Mouse (Mus musculus) left cerebral cortex, postnatal 10 days (tissue): ENCODE measurements around the gene Eps15l1. TPM values are rescaled to one million over a fixed set of nuclear protein-coding genes. Genes with fewer than 3 reads are reported as not detected.

Experiments
- DNase-seq, 2 experiments: peaks; one replicate each; pipeline ENCODE4 v3.0.0; 2021 to 2022; ENCODE audit warnings: low spot score in 2 of 2, mixed read lengths in 1 of 2; ENCODE audit errors: extremely low spot score in 1 of 2
- intact Hi-C: fragments of 180-260 bp; cut with DNase I; formaldehyde crosslinking; loops from one replicate; pipeline ENCODE4 v1.15.1; 2025
- microRNA-seq: library from miRNA; unstranded; fragments of <30 nt; microRNA quantifications from one replicate; pipeline ENCODE4 v1.2.0, GENCODE M21; 2022
- total RNA-seq, 2 experiments: library from RNA; stranded (reverse); gene quantifications; 2 replicates each; pipeline ENCODE4 v1.2.3; 2021

The Eps15l1 gene
- total RNA-seq, 2 experiments from 2014 or later, result 69.6 to 72.0 TPM

DNA sequence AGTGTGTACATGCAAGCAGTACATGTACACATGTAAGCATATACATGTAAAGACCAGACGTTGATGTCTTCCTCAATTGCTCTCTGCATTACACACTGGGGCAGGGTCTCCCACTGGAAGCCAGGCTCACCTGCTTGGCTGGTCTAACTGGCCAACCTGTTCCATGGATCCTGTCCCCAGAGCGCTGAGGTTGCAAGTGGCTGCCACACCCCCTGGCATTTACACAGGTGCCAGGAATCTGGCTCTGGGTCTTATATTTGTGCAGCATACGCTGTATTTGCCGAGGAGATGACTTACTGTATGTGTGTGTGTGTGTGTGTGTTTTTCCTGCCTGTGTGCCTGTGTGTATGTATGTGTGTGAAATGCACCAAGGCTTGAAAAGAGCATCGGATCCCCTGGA is 114.3 kb downstream of the Eps15l1 start:
- intact Hi-C loops, result no loop called here
- no peak for DNase-seq

DNA sequence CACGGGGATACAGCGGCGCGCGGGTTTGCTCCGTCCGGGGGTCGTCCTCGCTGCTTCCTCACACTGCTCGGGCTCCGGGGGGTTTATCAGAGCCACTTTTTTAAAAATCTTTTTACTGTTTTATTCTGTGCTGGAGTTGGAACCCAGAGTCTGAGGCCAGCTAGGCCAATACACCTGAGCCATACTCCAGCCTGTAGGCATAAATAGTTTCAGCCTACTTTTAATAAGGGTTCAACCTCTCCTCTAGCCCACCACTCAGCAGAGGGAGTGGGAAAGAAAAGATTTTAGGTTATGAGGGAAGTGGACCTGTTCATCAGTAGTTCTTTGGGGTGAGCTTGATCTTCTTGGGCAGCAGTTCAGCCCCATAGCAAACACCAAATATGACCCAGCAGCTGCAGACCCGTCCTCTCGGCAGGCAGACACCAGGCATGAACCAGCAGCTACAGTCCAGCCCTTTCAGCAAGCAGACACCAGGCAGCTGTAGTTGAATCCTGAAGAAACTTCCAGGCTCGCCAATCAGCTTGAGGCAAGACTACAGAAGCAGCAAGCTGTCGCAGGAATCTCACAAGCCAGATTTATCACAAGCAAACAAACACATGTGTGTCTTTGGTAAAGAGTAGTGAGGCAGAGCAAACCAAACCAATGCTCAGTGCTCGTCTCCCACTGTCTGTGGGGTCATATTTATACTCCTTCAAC is 115.9 kb downstream of the Eps15l1 start, which contains the start of gene Gm10282:
Gm10282 (minus strand) TSS at position 51 of the 696 bp plus-strand sequence.
- intact Hi-C loops, result no loop called here

DNA sequence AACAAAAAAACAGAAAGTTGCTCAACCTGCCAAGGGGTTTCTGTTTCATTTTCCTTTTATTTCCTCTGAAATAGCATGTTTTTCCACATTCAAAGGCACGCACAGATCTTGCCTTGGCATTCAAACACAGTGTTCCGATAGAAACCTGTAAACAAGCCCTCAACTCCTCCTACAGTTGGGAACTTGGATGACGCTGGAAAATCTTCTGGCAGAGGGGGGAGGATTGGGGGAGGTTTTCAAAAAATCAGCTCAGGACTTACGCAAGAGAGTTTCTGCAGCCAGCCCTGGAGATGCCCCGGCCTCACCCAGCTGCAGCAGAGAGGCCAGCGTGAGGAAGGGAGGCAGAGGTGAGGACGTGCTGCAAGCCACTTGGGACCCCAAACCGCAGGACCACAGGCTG is 117.6 kb downstream of the Eps15l1 start:
- DNase-seq, result peak in 1 of 2 experiments; percentile 72
- intact Hi-C loops, result no loop called here

More for the DNA sequence above, 115.9 kb downstream of the Eps15l1 start, which contains the start of gene Gm10282:
- no peak for DNase-seq

DNA sequence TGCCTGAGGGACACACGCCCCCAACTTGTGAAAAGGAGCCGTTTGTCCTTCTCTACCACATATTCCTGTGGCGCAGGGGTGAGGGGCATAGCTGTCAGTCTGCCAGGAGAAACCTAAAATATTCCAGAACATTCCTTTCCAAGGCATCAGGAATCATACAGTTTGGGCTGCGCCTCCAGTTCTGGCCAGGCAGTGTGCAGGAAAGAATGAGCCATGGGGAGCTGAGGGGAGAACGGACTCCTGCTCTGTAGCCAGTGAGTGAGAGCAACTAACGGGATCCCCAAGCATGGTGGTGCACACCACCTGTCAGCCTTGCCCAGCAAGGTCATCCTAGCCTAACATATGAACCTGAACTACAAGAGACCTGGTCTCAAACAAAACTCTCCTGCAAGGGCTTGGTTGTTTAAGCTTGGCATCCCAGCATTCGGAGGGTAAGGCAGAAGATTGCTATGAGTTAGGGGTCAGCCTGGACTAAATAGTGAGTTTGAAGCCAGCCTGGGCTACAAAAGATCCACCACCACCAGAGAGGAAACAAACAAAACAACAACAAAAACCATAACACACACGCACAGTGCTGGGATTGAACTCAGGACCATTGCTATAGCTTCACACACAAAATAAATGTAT is 118.2 kb downstream of the Eps15l1 start:
- no peak for DNase-seq
- intact Hi-C loops, result no loop called here

DNA sequence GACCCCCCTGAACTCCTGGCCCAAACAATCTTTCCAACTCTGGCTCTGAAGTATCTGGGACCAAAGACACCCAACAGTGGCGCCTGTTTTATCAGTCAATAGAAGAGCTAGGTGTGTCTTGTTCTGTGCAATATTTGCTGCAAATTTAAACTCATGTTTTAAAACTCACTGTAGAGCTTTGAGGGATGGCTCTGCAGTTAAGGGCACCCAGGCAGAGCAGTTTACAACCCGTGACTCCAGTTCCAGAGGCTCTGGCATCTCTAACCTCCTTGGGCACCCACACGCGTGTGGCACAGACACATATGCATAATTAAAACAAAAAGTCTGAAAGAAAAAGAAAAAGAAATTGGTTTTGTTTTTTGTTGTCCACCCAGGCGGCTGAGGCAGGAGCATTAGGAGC is 119.8 kb downstream of the Eps15l1 start:
- intact Hi-C loops, result no loop called here
- no peak for DNase-seq

DNA sequence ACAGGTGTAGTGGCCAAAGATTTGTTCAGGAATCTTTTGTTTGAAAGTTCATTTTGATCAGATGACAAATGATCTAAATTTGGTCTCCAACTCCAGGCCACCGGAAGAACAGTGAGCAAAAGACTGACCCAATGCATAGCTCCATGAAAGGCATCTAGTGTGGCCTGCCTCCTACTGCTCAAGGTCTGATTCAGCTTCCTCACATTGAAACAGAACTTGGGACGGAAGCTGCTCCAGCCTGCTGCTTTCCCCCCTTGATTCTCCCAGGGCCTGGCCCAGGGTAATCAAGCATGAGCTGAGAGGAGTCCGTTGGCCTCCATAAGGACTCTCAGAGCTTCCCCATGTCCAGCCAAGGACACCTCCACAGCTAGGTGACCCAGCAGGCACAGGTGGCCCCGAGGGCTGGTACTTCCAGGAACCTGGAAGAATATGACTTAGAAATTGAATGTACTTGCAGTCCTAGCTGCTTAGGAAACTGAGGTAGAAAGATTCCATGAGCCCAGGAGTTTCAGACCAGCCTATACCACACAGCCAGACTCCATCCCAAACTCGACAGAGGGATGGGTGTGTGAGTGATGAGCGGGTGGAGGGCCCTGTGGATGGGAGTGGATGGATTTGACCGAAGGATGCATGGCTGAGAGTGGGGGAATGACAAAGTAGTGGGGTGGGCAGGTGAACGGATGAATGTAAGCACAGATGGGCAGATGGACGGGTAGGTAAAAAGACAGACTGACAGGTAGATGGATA is 120.4 kb downstream of the Eps15l1 start:
- DNase-seq, result no peak
- intact Hi-C loops, result no loop called here

DNA sequence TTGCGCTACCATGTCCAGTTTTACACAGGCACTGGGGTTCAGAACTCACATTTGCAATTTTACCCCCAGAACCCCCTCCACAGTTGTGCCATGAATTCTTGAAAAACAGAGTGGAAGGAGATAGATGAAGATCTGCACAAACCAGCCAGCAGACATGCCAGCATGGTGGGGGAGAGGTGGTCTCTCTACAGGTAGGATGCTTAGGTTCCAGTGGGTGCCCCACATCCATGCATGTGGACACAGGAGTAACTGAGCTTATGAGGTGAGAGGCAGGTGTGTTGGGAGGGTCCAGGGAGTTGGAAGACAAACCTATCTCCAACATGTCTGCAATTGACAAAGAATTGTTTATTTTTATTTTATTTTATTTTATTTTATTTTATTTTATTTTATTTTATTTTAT is 122.3 kb downstream of the Eps15l1 start:
- intact Hi-C loops, result no loop called here
- no peak for DNase-seq

DNA sequence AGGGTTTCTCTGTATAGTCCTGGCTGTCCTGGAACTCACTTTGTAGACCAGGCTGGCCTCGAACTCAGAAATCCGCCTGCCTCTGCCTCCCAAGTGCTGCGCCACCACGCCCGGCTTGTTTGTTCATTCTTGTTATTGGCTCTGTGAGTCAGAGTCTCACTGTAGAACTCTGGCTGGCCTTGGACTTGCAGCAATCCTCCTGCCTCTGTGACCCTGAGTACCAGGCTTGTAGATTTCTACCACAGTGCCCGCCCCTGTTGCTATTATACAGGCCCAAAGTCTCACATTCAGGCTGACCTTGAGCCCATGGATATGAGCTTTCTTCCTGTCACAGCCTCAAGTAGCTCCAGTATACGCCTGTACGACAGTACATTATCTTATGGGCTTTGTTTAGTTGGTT is 124.7 kb downstream of the Eps15l1 start:
- intact Hi-C loops, result no loop called here
- no peak for DNase-seq

DNA sequence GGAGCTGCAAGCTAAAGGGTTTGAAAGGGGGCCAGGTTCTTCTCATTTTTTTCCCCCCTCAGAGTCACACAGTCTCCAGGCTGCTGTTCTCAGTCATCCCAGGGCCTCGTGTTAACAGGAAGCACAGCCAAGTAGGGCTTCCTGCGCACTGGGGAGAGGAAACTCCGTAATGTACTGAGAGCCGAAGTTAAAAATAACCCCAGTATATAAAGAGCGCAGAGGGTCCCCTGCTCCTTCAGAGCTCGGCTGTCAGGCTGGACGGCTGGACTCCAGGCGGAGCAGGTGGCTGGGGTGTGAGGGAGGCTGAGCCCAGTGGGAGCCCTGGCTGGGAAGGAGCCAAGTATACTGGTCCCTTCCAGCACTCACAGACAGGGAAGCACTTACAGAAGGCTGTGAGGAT is 125.6 kb downstream of the Eps15l1 start:
- intact Hi-C loops, result no loop called here
- DNase-seq, result peak; percentile 70 to 95

DNA sequence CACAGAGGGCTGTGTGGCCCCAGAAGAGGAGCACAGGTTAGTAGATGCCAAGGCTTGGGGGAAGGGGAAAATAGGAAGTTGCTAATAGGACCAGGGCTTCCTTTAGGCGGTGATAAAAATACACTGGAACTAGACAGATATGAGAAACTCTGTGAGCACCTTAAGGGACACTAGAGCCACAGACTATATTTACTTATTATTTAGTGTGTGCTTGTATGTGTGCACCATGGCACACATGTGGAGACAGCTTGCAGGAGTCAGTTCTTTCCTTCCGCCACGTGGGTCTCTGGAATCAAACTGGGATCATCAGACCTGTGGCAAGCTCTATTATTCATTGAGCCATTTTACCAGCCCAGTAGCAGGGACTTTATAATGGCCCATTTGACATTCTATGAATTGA is 126.1 kb downstream of the Eps15l1 start:
- intact Hi-C loops, result no loop called here

DNA sequence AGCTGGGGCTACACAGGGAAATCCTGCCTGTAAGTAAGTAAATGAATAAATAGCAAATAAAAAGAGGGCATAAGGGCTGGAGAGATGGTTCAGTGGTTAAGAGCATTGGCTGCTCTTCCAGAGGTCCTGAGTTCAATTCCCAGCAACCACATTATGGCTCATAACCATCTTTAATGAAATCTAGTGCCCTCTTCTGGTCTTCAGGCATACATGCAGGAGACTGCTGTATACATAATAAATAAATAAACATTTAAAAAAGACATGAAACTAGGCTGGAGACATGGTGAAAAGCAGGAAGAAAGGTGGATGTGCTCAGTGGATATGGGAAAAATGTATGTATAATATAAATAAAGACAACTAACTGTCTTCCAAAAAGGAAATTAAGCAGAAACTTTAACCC is 128.0 kb downstream of the Eps15l1 start:
- intact Hi-C loops, result no loop called here
- DNase-seq, result no peak

More for the DNA sequence above, 126.1 kb downstream of the Eps15l1 start:
- DNase-seq, result no peak

DNA sequence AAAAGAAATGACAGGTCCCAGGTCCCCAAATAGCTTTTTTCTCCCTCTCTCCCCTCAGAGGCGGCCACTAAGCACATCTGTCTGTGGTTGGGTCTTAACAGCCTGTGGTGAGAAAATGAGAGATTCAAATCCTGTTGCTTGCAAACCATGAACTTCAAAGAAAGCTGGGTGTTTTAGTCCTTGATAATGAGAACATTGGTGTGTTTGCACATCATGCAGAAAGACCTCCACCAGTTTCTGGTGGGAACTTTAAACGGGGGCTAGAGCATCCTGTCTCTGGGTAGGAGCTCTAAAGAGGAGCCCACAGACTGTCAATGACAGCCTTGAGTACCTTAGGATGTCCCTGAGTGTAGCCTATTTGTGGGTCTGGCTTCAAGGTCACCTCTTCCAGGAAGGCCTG is 130.2 kb downstream of the Eps15l1 start:
- no peak for DNase-seq
- intact Hi-C loops, result no loop called here

Small RNA genes lying within 50 kb of the gene (microRNA-seq; reads per million reads assigned to microRNA genes)
- gene Mir7068, result 5.5 reads per million, percentile 19 among the genes with 10 or more reads in this experiment

Other genes starting within 250 kb of the Eps15l1 start
- not detected for gene Hsh2d, start 231.8 kb downstream of the Eps15l1 start, total RNA-seq
- gene Cib3, start 208.6 kb downstream of the Eps15l1 start, total RNA-seq, result not detected
- gene Gm11034, start 207.8 kb downstream of the Eps15l1 start, total RNA-seq, result not detected
- 10 to 100 TPM; 54.0 to 59.4 TPM for gene Fam32a, start 201.7 kb downstream of the Eps15l1 start, total RNA-seq
- 100 to 1,000 TPM; 115 to 119 TPM for gene Ap1m1, start 181.4 kb downstream of the Eps15l1 start, total RNA-seq
- 10 to 100 TPM in 1 of 2 experiments, 1 to 10 TPM in 1; 6.3 to 10.8 TPM for gene Gm10282, start 116.2 kb downstream of the Eps15l1 start, total RNA-seq
- gene Klf2, start 102.4 kb downstream of the Eps15l1 start, total RNA-seq, result 10 to 100 TPM; 15.4 to 18.9 TPM
- gene Calr3, start 22.4 kb upstream of the Eps15l1 start, total RNA-seq, result 1 to 10 TPM in 1 of 2 experiments, under 1 TPM in 1; 0.88 to 1.0 TPM
- gene 1700030K09Rik, start 22.4 kb upstream of the Eps15l1 start, total RNA-seq, result 10 to 100 TPM; 12.8 to 13.6 TPM
- 10 to 100 TPM; 66.5 to 72.0 TPM for gene Cherp, start 53.8 kb upstream of the Eps15l1 start, total RNA-seq
- gene Slc35e1, start 71.2 kb upstream of the Eps15l1 start, total RNA-seq, result 10 to 100 TPM; 45.9 to 49.9 TPM
- 1 to 10 TPM; 9.4 to 9.6 TPM for gene Med26, start 126.8 kb upstream of the Eps15l1 start, total RNA-seq
- 100 to 1,000 TPM; 124 to 137 TPM for gene Smim7, start 149.6 kb upstream of the Eps15l1 start, total RNA-seq
- gene Tmem38a, start 150.6 kb upstream of the Eps15l1 start, total RNA-seq, result 10 to 100 TPM; 91.3 to 98.5 TPM
- 10 to 100 TPM; 24.2 to 28.1 TPM for gene Nwd1, start 225.3 kb upstream of the Eps15l1 start, total RNA-seq